Mouse (Mus musculus) embryonic facial prominence, embryonic 15.5 days (tissue): ENCODE measurements around the gene Pbx2. TPM values are rescaled to one million over a fixed set of nuclear protein-coding genes. Genes with fewer than 3 reads are reported as not detected.
A peak's percentile ranks its signal among the peaks of the same experiment; 100 is the strongest.

Experiments used
- ATAC-seq: fragments of 200-750 bp; cut with Nextera tagmentation; 2 replicates; pipeline ENCODE4 v1.8.0; 2017; ENCODE audit warnings: low read depth, moderate TSS enrichment; ENCODE audit not compliant: insufficient number of reproducible peaks, low FRiP score, low TSS enrichment
- H3K27ac ChIP-seq: fragments of 300-500 bp; sonication (generic); replicated peaks from 2 replicates; pipeline ENCODE4 v1.5.1; 2015; ENCODE audit warnings: mild to moderate bottlenecking, inconsistent platforms
- H3K27me3 ChIP-seq: fragments of 300-500 bp; sonication (generic); 2 replicates; pipeline ENCODE4 v1.6.1; 2015; ENCODE audit warnings: inconsistent platforms
- H3K36me3 ChIP-seq: fragments of 300-500 bp; sonication (generic); 2 replicates; pipeline ENCODE4 v1.6.1; 2015; ENCODE audit warnings: mild to moderate bottlenecking, inconsistent platforms
- H3K4me1 ChIP-seq: fragments of 300-500 bp; sonication (generic); 2 replicates; pipeline ENCODE4 v1.6.1; 2015; ENCODE audit warnings: inconsistent platforms
- H3K4me2 ChIP-seq: fragments of 300-500 bp; sonication (generic); replicated peaks from 2 replicates; pipeline ENCODE4 v1.6.1; 2015; ENCODE audit warnings: mild to moderate bottlenecking, inconsistent platforms
- H3K4me3 ChIP-seq: fragments of 300-500 bp; sonication (generic); replicated peaks from 2 replicates; pipeline ENCODE4 v1.5.1; 2015; ENCODE audit warnings: mild to moderate bottlenecking, inconsistent platforms
- H3K9ac ChIP-seq: fragments of 300-500 bp; sonication (generic); 2 replicates; pipeline ENCODE4 v1.6.1; 2015; ENCODE audit warnings: inconsistent platforms
- H3K9me3 ChIP-seq: fragments of 300-500 bp; sonication (generic); replicated peaks from 2 replicates; pipeline ENCODE4 v1.6.1; 2016; ENCODE audit warnings: inconsistent platforms
- WGBS: fragments of 180-500 bp; shearing (Covaris S2); methylation state at CpG from one replicate; pipeline ENCODE4 v1.1.7; 2015; 5-methylcytosine and 5-hydroxymethylcytosine counted together
- polyA plus RNA-seq: library from polyadenylated mRNA; unstranded; fragments of >200 nt; fragmentation: Nextera tagmentation; extraction: Ambion mirVana; gene quantifications from 2 replicates; pipeline ENCODE4 v1.2.1, GENCODE M21; 2015

Gene Pbx2
- polyA plus RNA-seq, 1 experiment from 2014 or later = 11.0 TPM

GRCm38 (mm10) chr17:34604511-34605237 is 13.6 kb downstream of the Pbx2 start:
- peak overlapping the region; percentile 85 for H3K9ac ChIP-seq
- peak overlapping the region; percentile 76 for H3K4me2 ChIP-seq
- peaks cover 20% of the 10 kb centered on the region for H3K36me3 ChIP-seq
- no peak for ATAC-seq
- H3K27me3 ChIP-seq = no peaks in the 10 kb centered on the region
- H3K27ac ChIP-seq = peak overlapping the region; percentile 84
- H3K4me3 ChIP-seq = peak overlapping the region; percentile 79
- 18% methylated on average over 24 of the region's 24 CpGs for WGBS
- H3K9me3 ChIP-seq = no peaks in the 10 kb centered on the region
- peaks cover 44% of the 10 kb centered on the region for H3K4me1 ChIP-seq

GRCm38 (mm10) chr17:34605609-34606008 is 14.5 kb downstream of the Pbx2 start:
- peak; percentile 52 for ATAC-seq
- Histone ChIP-seq H3K4me3 (peak overlapping the region; percentile 79), H3K4me2 (peak overlapping the region; percentile 76), H3K27ac (peak overlapping the region; percentile 86), H3K9me3 (no peaks in the 10 kb centered on the region), H3K4me1 (peaks cover 44% of the 10 kb centered on the region), H3K9ac (peak overlapping the region; percentile 85), H3K36me3 (peaks cover 17% of the 10 kb centered on the region), H3K27me3 (no peaks in the 10 kb centered on the region)
- WGBS = under 1% methylated on average over 30 of the region's 30 CpGs

GRCm38 (mm10) chr17:34606186-34607039 is 15.3 kb downstream of the Pbx2 start:
- Histone ChIP-seq H3K4me2 (peak overlapping the region; percentile 76), H3K9ac (peak overlapping the region; percentile 85), H3K4me3 (peak overlapping the region; percentile 79), H3K27me3 (no peaks in the 10 kb centered on the region), H3K9me3 (no peaks in the 10 kb centered on the region), H3K27ac (peak overlapping the region; percentile 86), H3K36me3 (peaks cover 19% of the 10 kb centered on the region), H3K4me1 (peaks cover 44% of the 10 kb centered on the region)
- WGBS = 12% methylated on average over 32 of the region's 32 CpGs
- ATAC-seq = no peak

- Histone ChIP-seq H3K27me3 (no peaks in the 10 kb centered on the region), H3K4me3 (no peak overlapping the region), H3K36me3 (peaks cover 30% of the 10 kb centered on the region), H3K4me2 (no peak overlapping the region), H3K9me3 (no peaks in the 10 kb centered on the region), H3K9ac (no peak overlapping the region), H3K27ac (no peak overlapping the region), H3K4me1 (peaks cover 33% of the 10 kb centered on the region)
- WGBS = 76% methylated on average over 7 of the region's 7 CpGs
- no peak for ATAC-seq
These were observed 16.9 kb downstream of the Pbx2 start for GRCm38 (mm10) chr17:34607997-34608396.

GRCm38 (mm10) chr17:34611050-34611449 is 20.0 kb downstream of the Pbx2 start:
- no peak overlapping the region for H3K9ac ChIP-seq
- peaks cover 20% of the 10 kb centered on the region; the same call in 1 of the 2 replicates for H3K4me1 ChIP-seq
- no peak overlapping the region for H3K4me2 ChIP-seq
- H3K27ac ChIP-seq = no peak overlapping the region
- WGBS = 92% methylated on average over 8 of the region's 8 CpGs
- no peaks in the 10 kb centered on the region for H3K9me3 ChIP-seq
- no peak for ATAC-seq
- peaks cover 55% of the 10 kb centered on the region for H3K36me3 ChIP-seq
- H3K27me3 ChIP-seq = no peaks in the 10 kb centered on the region
- no peak overlapping the region for H3K4me3 ChIP-seq

- no peak for ATAC-seq
- H3K9me3 ChIP-seq = no peaks in the 10 kb centered on the region
- no peak overlapping the region for H3K4me2 ChIP-seq
- no peak overlapping the region for H3K27ac ChIP-seq
- H3K4me1 ChIP-seq = peaks cover 2% of the 10 kb centered on the region; the same call in 1 of the 2 replicates
- WGBS = 81% methylated on average over 11 of the region's 11 CpGs
- H3K9ac ChIP-seq = no peak overlapping the region
- no peaks in the 10 kb centered on the region for H3K27me3 ChIP-seq
- H3K4me3 ChIP-seq = no peak overlapping the region
- peaks cover 70% of the 10 kb centered on the region for H3K36me3 ChIP-seq
These were observed 22.1 kb downstream of the Pbx2 start for GRCm38 (mm10) chr17:34613054-34613645.

GRCm38 (mm10) chr17:34613830-34614229 is 22.8 kb downstream of the Pbx2 start:
- Histone ChIP-seq H3K27me3 (no peaks in the 10 kb centered on the region), H3K4me3 (no peak overlapping the region), H3K4me2 (no peak overlapping the region), H3K9ac (no peak overlapping the region), H3K4me1 (no peaks in the 10 kb centered on the region), H3K27ac (no peak overlapping the region), H3K36me3 (peaks cover 70% of the 10 kb centered on the region), H3K9me3 (no peaks in the 10 kb centered on the region)
- whole genome bisulfite sequencing = 84% methylated on average over 10 of the region's 10 CpGs
- ATAC-seq = no peak

- no peak within 1 kb of the TSS for H3K4me3 ChIP-seq
- no peaks in the 10 kb centered on the region for H3K4me1 ChIP-seq
- 57% methylated on average over 6 of the region's 6 CpGs for WGBS
- H3K9me3 ChIP-seq = no peaks in the 10 kb centered on the region
- no peak for ATAC-seq
- H3K27ac ChIP-seq = 0 out of 2 replicates have a peak within 1 kb of the TSS, but pooled peaks have one; percentile 19
- no peak within 1 kb of the TSS for H3K9ac ChIP-seq
- H3K27me3 ChIP-seq = no peaks in the 10 kb centered on the region
- no peak within 1 kb of the TSS for H3K4me2 ChIP-seq
- H3K36me3 ChIP-seq = peaks cover 78% of the 10 kb centered on the region
These were observed 24.8 kb downstream of the Pbx2 start, which contains the start of gene Egfl8 for GRCm38 (mm10) chr17:34615871-34616270. TSS of gene Egfl8 (minus strand) at chr17:34615971.

GRCm38 (mm10) chr17:34618999-34619398 is 27.9 kb downstream of the Pbx2 start:
- no peak for ATAC-seq

GRCm38 (mm10) chr17:34621006-34621405 is 29.9 kb downstream of the Pbx2 start:
- ATAC-seq = no peak
- H3K9me3 ChIP-seq = no peaks in the 10 kb centered on the region
- peaks cover 1% of the 10 kb centered on the region; the same call in 1 of the 2 replicates for H3K4me1 ChIP-seq
- H3K4me3 ChIP-seq = no peak overlapping the region
- no peak overlapping the region for H3K4me2 ChIP-seq
- H3K27ac ChIP-seq = no peak overlapping the region
- 90% methylated on average over 8 of the region's 8 CpGs for WGBS
- no peaks in the 10 kb centered on the region for H3K27me3 ChIP-seq
- no peak overlapping the region for H3K9ac ChIP-seq
- H3K36me3 ChIP-seq = peaks cover 68% of the 10 kb centered on the region

More at GRCm38 (mm10) chr17:34618999-34619398, 27.9 kb downstream of the Pbx2 start:
- Histone ChIP-seq H3K27ac (no peak overlapping the region), H3K4me2 (no peak overlapping the region), H3K4me1 (no peaks in the 10 kb centered on the region), H3K36me3 (peaks cover 80% of the 10 kb centered on the region), H3K4me3 (no peak overlapping the region), H3K27me3 (no peaks in the 10 kb centered on the region), H3K9ac (no peak overlapping the region), H3K9me3 (no peaks in the 10 kb centered on the region)
- WGBS = 15% methylated on average over 6 of the region's 6 CpGs

- H3K36me3 ChIP-seq = peaks cover 53% of the 10 kb centered on the region
- 77% methylated on average over 9 of the region's 9 CpGs for WGBS
These were observed 32.1 kb downstream of the Pbx2 start for GRCm38 (mm10) chr17:34623161-34623560.

More at GRCm38 (mm10) chr17:34623161-34623560, 32.1 kb downstream of the Pbx2 start:
- Histone ChIP-seq H3K4me2 (no peak overlapping the region), H3K9ac (no peak overlapping the region), H3K9me3 (no peaks in the 10 kb centered on the region), H3K4me1 (peaks cover 15% of the 10 kb centered on the region), H3K27me3 (no peaks in the 10 kb centered on the region), H3K27ac (no peak overlapping the region), H3K4me3 (no peak overlapping the region)
- no peak for ATAC-seq
